Mouse (Mus musculus): ENCODE measurements around the gene Lrrc73. TPM values are rescaled to one million over a fixed set of nuclear protein-coding genes. Genes with fewer than 3 reads are reported as not detected.

Lrrc73 gene
- 0.54 and 0.76 TPM in 2 replicates for polyA plus RNA-seq (2014; fragmentation: Nextera tagmentation; extraction: Ambion mirVana)

DNA sequence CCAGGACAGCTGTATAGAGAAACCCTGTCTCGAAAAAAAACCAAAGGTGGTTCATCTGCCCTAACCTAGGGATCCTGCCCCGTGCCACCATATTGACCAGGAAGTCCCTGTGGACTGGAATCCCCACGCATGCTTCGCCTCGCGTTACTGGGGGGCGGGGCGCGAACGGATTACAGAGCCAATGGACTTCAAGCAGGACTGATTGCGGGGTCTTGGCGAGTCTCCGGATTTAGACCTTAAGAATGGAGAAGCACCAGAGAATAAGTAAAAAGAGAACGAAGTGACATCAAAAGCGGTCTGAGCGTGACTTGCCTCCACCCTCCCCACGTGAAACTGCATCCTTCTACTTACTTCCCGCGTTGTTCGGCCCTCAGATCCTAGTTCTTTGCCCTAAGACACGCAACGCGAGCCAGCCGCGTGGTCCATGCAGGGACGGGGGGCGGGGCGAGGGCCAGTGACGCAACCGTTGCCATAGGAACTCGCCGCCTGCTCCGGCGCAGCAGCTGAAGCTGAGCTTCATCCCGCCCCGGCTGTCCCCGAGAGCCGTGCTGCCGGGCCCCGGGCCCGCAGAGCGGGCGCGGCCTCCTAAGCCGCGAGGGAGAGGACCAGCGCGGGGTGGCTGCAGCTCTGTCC lies at the start of gene Lrrc73:
TSS of gene Lrrc73 (plus strand) at position 80 of the 633 bp plus-strand sequence.
- H3K9ac ChIP-seq: peak within 1 kb of the TSS; percentile 48
- no peaks in the 10 kb centered on the region for H3K4me1 ChIP-seq (ENCODE audit: insufficient read depth)
- TF ChIP-seq CTCF (IDR thresholded peaks at IDR 0.05; ENCODE audit: low read depth): no peak
- H3K27ac ChIP-seq (ENCODE audit: low read depth): no peak within 1 kb of the TSS
- H3K4me2 ChIP-seq: peak within 1 kb of the TSS; percentile 100
- 0 out of 2 replicates have a peak, but pooled peaks cover 3% of the 10 kb centered on the region for H3K9me3 ChIP-seq (ENCODE audit: low read depth, low read length)
- peaks cover 53% of the 10 kb centered on the region for H3K36me3 ChIP-seq (ENCODE audit: insufficient read depth)
- peak within 1 kb of the TSS; percentile 65 for H3K4me3 ChIP-seq (ENCODE audit: low read depth, low read length)
- DNase-seq (peak; percentile 95), ATAC-seq (ENCODE audit: insufficient read depth) (peak; percentile 83)
- H3K27me3 ChIP-seq (ENCODE audit: insufficient read depth, low read length): peaks cover 18% of the 10 kb centered on the region
- 2% methylated on average over 48 of the region's 48 CpGs for WGBS

DNA sequence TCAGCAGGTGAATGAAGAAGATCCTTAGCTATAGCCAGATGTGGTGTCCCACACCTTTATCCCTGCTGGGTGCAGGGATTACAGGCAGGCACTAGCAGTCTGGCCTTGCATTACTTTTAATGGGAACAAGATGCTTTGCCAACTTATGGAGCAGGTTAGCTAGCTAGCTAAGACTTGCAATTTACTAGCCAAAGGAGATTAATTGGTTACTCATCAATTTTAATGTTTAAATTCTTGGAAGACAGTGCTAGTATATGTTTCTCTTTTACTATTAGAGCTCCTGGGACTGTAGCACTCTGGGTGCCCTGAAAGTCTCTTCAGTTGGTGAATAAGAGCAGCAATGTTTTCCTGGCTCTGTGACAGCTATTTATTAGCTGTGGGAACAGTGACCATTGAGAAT lies 46.7 kb upstream of the Lrrc73 start:
- Histone ChIP-seq H3K27ac (ENCODE audit: low read depth) (no peak overlapping the region), H3K36me3 (ENCODE audit: insufficient read depth) (peaks cover 67% of the 10 kb centered on the region), H3K4me3 (ENCODE audit: low read depth, low read length) (no peak overlapping the region), H3K9me3 (ENCODE audit: low read depth, low read length) (no peaks in the 10 kb centered on the region), H3K9ac (no peak overlapping the region), H3K27me3 (ENCODE audit: insufficient read depth, low read length) (no peaks in the 10 kb centered on the region), H3K4me1 (ENCODE audit: insufficient read depth) (peaks cover 2% of the 10 kb centered on the region; the same call in 1 of the 2 replicates), H3K4me2 (no peak overlapping the region)
- DNase-seq: no peak
- TF ChIP-seq CTCF (IDR thresholded peaks at IDR 0.05; ENCODE audit: low read depth): no peak
- ATAC-seq (ENCODE audit: insufficient read depth): no peak

DNA sequence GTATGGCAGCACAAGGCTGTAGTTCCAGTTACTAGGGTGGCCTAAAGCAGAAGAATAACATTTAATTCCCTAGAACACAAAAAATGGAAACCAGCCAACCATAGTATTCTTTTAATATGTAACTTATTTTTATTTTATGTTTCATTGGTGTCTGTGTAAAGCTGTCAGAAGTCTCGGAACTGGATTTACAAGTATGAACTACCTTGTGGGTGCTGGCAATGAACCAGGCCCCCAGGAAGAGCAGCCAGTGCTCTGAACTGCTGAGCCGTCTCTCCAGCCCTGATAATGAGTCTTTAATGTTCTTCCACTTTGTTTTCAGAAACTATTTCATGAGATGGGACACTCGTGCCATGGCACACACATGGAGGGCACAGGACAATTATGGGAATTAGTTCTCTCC lies 42.8 kb upstream of the Lrrc73 start:
- H3K4me2 ChIP-seq: no peak overlapping the region
- no peaks in the 10 kb centered on the region for H3K27me3 ChIP-seq (ENCODE audit: insufficient read depth, low read length)
- H3K36me3 ChIP-seq (ENCODE audit: insufficient read depth): peaks cover 95% of the 10 kb centered on the region
- H3K4me3 ChIP-seq (ENCODE audit: low read depth, low read length): no peak overlapping the region
- H3K9ac ChIP-seq: no peak overlapping the region
- no peak for DNase-seq
- H3K9me3 ChIP-seq (ENCODE audit: low read depth, low read length): no peaks in the 10 kb centered on the region
- no peak for TF ChIP-seq CTCF (IDR thresholded peaks at IDR 0.05; ENCODE audit: low read depth)
- no peak overlapping the region for H3K27ac ChIP-seq (ENCODE audit: low read depth)
- no peaks in the 10 kb centered on the region for H3K4me1 ChIP-seq (ENCODE audit: insufficient read depth)
- ATAC-seq (ENCODE audit: insufficient read depth): no peak
- 86% methylated on average over 3 of the region's 3 CpGs for WGBS

DNA sequence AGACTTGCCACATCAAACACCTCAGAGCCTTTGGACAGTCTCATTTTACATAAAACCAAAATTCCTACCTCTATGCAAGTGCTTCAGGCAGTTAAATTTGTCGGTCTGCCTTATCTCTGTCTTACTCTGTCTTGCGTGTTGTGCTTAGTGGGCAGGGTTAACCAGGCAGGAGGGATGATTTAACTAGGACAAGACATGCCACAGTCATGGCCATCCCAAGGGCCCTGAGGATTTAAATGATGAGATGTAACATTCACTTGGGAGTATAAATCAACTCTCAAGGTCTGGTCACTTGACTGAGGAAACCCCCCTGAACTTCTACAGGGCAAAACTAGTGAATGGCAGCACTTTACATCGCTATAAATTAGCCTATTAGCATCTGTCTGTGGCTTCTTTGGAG lies 31.7 kb upstream of the Lrrc73 start:
- no peak for ATAC-seq (ENCODE audit: insufficient read depth)
- H3K4me2 ChIP-seq: no peak overlapping the region
- no peak overlapping the region for H3K4me3 ChIP-seq (ENCODE audit: low read depth, low read length)
- no peaks in the 10 kb centered on the region for H3K9me3 ChIP-seq (ENCODE audit: low read depth, low read length)
- no peaks in the 10 kb centered on the region for H3K27me3 ChIP-seq (ENCODE audit: insufficient read depth, low read length)
- WGBS: 87% methylated on average over 3 of the region's 3 CpGs
- no peaks in the 10 kb centered on the region for H3K4me1 ChIP-seq (ENCODE audit: insufficient read depth)
- no peak for DNase-seq
- peaks cover 98% of the 10 kb centered on the region for H3K36me3 ChIP-seq (ENCODE audit: insufficient read depth)
- TF ChIP-seq CTCF (IDR thresholded peaks at IDR 0.05; ENCODE audit: low read depth): no peak
- no peak overlapping the region for H3K9ac ChIP-seq
- no peak overlapping the region for H3K27ac ChIP-seq (ENCODE audit: low read depth)

- Histone ChIP-seq H3K27me3 (ENCODE audit: insufficient read depth, low read length) (no peaks in the 10 kb centered on the region), H3K4me2 (no peak overlapping the region), H3K4me3 (ENCODE audit: low read depth, low read length) (no peak overlapping the region), H3K9me3 (ENCODE audit: low read depth, low read length) (no peaks in the 10 kb centered on the region), H3K4me1 (ENCODE audit: insufficient read depth) (no peaks in the 10 kb centered on the region), H3K27ac (ENCODE audit: low read depth) (no peak overlapping the region), H3K36me3 (ENCODE audit: insufficient read depth) (peaks cover 92% of the 10 kb centered on the region), H3K9ac (no peak overlapping the region)
- ATAC-seq (ENCODE audit: insufficient read depth): no peak
- 89% methylated on average over 7 of the region's 7 CpGs for WGBS
- no peak for TF ChIP-seq CTCF (IDR thresholded peaks at IDR 0.05; ENCODE audit: low read depth)
- no peak for DNase-seq
Measured at GRCm38 (mm10) chr17:46227576-46227975, 25.8 kb upstream of the Lrrc73 start.

DNA sequence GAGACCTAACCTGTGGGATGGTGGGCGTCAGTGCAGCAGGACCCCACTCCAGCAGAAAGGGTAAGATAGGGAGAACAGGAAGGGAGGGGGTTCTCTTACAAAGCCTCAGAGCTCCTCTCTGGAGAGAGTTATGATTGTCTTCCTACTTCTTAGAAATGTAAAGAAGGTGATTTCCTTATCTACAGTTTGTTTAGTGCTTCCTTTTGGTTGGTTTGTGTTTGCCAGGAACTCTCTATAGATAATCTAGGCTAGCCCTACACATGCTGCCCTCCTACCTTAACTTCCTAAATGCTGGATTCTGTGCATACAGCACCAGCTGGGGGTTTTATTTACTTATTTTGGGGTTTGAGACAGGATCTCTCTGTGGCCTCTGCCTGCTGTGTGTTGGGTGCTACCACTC lies 17.3 kb upstream of the Lrrc73 start:
- H3K9me3 ChIP-seq (ENCODE audit: low read depth, low read length): no peaks in the 10 kb centered on the region
- ATAC-seq (ENCODE audit: insufficient read depth): no peak
- no peaks in the 10 kb centered on the region for H3K27me3 ChIP-seq (ENCODE audit: insufficient read depth, low read length)
- no peak for DNase-seq
- no peak overlapping the region for H3K4me2 ChIP-seq
- peaks cover 81% of the 10 kb centered on the region for H3K36me3 ChIP-seq (ENCODE audit: insufficient read depth)
- no peak for TF ChIP-seq CTCF (IDR thresholded peaks at IDR 0.05; ENCODE audit: low read depth)
- no peak overlapping the region for H3K27ac ChIP-seq (ENCODE audit: low read depth)
- no peak overlapping the region for H3K4me3 ChIP-seq (ENCODE audit: low read depth, low read length)
- H3K9ac ChIP-seq: no peak overlapping the region
- no peaks in the 10 kb centered on the region for H3K4me1 ChIP-seq (ENCODE audit: insufficient read depth)
- 72% methylated on average over 1 of the region's 1 CpGs for WGBS

- H3K9me3 ChIP-seq (ENCODE audit: low read depth, low read length): no peaks in the 10 kb centered on the region
- peaks cover 84% of the 10 kb centered on the region for H3K36me3 ChIP-seq (ENCODE audit: insufficient read depth)
- H3K27ac ChIP-seq (ENCODE audit: low read depth): no peak overlapping the region
- TF ChIP-seq CTCF (IDR thresholded peaks at IDR 0.05; ENCODE audit: low read depth): no peak
- no peaks in the 10 kb centered on the region for H3K4me1 ChIP-seq (ENCODE audit: insufficient read depth)
- ATAC-seq (ENCODE audit: insufficient read depth): no peak
- H3K4me2 ChIP-seq: no peak overlapping the region
- WGBS: 93% methylated on average over 6 of the region's 6 CpGs
- DNase-seq: no peak
- H3K27me3 ChIP-seq (ENCODE audit: insufficient read depth, low read length): no peaks in the 10 kb centered on the region
- no peak overlapping the region for H3K9ac ChIP-seq
- H3K4me3 ChIP-seq (ENCODE audit: low read depth, low read length): no peak overlapping the region
Measured at GRCm38 (mm10) chr17:46237079-46237478, 16.3 kb upstream of the Lrrc73 start.

Data from lung, embryonic 14.5 days (tissue).